Mouse (Mus musculus) cerebellum, postnatal 14 days (tissue): ENCODE measurements around the gene Hfe.
"Not testable (repeated sequence)": the region's sequence is repeated elsewhere in the genome, so short reads cannot be mapped to it uniquely, and the experiment has no call there.

ENCODE experiments used
- DNase-seq, 2 experiments: peaks; one replicate each; pipeline ENCODE4 v3.0.0; 2021; ENCODE audit warnings: mixed read lengths in 2 of 2

Gene Hfe

GRCm38 (mm10) chr13:23708041-23708440 is 2.6 kb downstream of the Hfe start:
- DNase-seq = no peak

GRCm38 (mm10) chr13:23706771-23707170 is 3.9 kb downstream of the Hfe start:
- DNase-seq = no peak

- DNase-seq = no peak
These were observed 4.8 kb downstream of the Hfe start for GRCm38 (mm10) chr13:23705751-23706356.

GRCm38 (mm10) chr13:23702801-23703200 is 7.9 kb downstream of the Hfe start:
- DNase-seq = not testable (repeated sequence)

GRCm38 (mm10) chr13:23702220-23702619 is 8.4 kb downstream of the Hfe start:
- DNase-seq = no peak

- peak; percentile 73 to 74 for DNase-seq
These were observed 9.7 kb downstream of the Hfe start for GRCm38 (mm10) chr13:23700786-23701520.

GRCm38 (mm10) chr13:23699767-23700166 is 10.9 kb downstream of the Hfe start:
- no peak for DNase-seq

GRCm38 (mm10) chr13:23698996-23699395 is 11.7 kb downstream of the Hfe start:
- DNase-seq = no peak

GRCm38 (mm10) chr13:23698300-23698693 is 12.4 kb downstream of the Hfe start, which contains the start of gene Hist1h4c:
TSS of gene Hist1h4c (minus strand) at chr13:23698454.
- peak; percentile 98 to 100 for DNase-seq

- DNase-seq = peak; percentile 32 to 59
These were observed 13.0 kb downstream of the Hfe start for GRCm38 (mm10) chr13:23697491-23698299.

GRCm38 (mm10) chr13:23696061-23696474 is 14.6 kb downstream of the Hfe start:
- DNase-seq = no peak

GRCm38 (mm10) chr13:23695514-23695913 is 15.1 kb downstream of the Hfe start, which contains the start of gene Hist1h1t:
TSS of gene Hist1h1t (plus strand) at chr13:23695814.
- no peak for DNase-seq

GRCm38 (mm10) chr13:23694956-23695355 is 15.7 kb downstream of the Hfe start:
- DNase-seq = no peak

- DNase-seq = no peak
These were observed 16.7 kb downstream of the Hfe start for GRCm38 (mm10) chr13:23693856-23694440.

GRCm38 (mm10) chr13:23689459-23689858 is 21.2 kb downstream of the Hfe start:
- DNase-seq = no peak

- DNase-seq = no peak
These were observed 21.7 kb downstream of the Hfe start for GRCm38 (mm10) chr13:23688956-23689355.

- DNase-seq = no peak
These were observed 22.7 kb downstream of the Hfe start for GRCm38 (mm10) chr13:23687907-23688306.

GRCm38 (mm10) chr13:23687181-23687580 is 23.5 kb downstream of the Hfe start:
- DNase-seq = no peak

GRCm38 (mm10) chr13:23685966-23686365 is 24.7 kb downstream of the Hfe start:
- no peak for DNase-seq

GRCm38 (mm10) chr13:23685121-23685861 is 25.4 kb downstream of the Hfe start:
- DNase-seq = peak in 1 of 2 experiments; percentile 9

GRCm38 (mm10) chr13:23684295-23684945 is 26.2 kb downstream of the Hfe start:
- peak; percentile 40 to 51 for DNase-seq
